Mouse (Mus musculus): ENCODE results near the gene Map4k4. TPM values are rescaled to one million over a fixed set of nuclear protein-coding genes. Genes with fewer than 3 reads are reported as not detected.
A peak's percentile ranks its signal among the peaks of the same experiment; 100 is the strongest.

Gene Map4k4
- polyA plus RNA-seq, 1 experiment from 2014 or later = 65.8 TPM

DNA sequence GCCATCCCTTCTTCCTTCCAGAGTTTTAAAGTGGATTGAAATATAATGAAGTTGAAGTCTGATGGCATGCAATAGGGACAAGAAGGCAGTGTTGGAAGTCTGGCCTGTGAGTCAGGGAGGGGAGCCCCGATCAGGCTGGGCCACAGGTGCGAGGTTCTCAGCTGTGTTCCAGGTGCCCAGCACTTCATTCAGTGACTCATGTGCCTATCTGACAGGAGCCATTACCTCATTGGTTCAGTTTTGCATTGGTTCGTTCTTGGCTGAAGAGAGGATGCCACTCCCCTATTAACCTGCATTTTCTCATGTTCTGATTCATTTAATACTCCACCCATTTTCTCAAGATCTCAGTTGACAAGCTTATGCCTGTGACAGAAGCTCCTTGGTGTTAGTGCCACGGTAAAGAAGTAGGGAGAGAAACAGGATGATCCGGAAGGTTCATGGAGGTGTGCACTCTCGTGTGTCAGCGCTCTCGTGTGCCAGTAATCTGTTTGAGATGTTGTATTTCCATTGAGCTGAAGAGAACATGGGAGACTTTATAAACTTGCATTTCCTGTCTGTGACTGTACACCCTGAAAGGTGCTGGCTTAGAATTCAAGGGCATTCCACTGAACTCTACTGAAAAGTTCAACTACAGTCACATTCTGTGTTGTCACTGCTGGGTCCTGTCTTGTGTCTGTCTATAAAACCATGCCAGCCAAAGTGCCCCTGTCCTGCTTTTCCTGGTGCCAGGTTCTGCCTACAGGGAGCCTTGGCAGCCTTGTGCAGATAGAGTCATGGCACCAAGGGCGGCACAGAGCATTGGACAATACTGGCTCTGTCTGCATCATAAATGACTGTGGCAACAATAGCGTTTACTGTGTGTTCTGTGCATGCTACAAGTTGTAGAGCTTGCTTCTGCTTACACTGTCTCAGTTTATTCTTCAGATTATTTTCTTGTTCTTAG, 40.8 kb downstream of the Map4k4 start:
- no peaks in the 10 kb centered on the region for H3K9me3 ChIP-seq
- H3K4me1 ChIP-seq = peaks cover 91% of the 10 kb centered on the region
- no peak overlapping the region for H3K9ac ChIP-seq
- peak overlapping the region; percentile 17 for H3K4me2 ChIP-seq (replicated peaks)
- no peaks in the 10 kb centered on the region for H3K36me3 ChIP-seq
- no peak overlapping the region for H3K4me3 ChIP-seq
- no peaks in the 10 kb centered on the region for H3K27me3 ChIP-seq (replicated peaks)
- ATAC-seq (ENCODE audit: low FRiP score, low read depth) = no peak
- 74% methylated on average over 10 of the region's 10 CpGs for WGBS
- no peak overlapping the region for H3K27ac ChIP-seq

DNA sequence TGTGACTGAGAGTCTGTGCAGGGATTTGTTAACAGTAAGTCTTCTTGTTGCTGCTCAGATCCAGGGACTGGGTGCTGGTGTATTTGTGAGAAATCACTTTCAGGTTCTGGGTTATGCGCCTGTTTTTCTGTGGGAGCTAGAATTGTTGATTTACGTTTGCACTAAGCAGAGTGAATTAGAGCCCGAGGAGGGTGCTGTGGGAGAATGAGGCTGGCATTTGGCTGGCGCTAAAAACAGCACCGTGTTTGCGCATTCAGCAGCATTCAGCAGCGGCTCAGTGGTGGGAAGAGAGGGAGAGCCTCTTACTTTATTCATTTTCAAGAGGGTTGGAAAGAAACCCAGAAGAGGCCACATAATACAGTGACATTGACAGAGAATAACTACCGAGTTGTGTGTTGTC, 42.2 kb downstream of the Map4k4 start:
- H3K4me3 ChIP-seq = no peak overlapping the region
- no peaks in the 10 kb centered on the region for H3K9me3 ChIP-seq
- 16% methylated on average over 8 of the region's 8 CpGs for WGBS
- H3K27ac ChIP-seq = no peak overlapping the region
- H3K36me3 ChIP-seq = no peaks in the 10 kb centered on the region
- H3K4me1 ChIP-seq = peaks cover 93% of the 10 kb centered on the region
- no peaks in the 10 kb centered on the region for H3K27me3 ChIP-seq (replicated peaks)
- peak overlapping the region; percentile 5; the same call in 1 of the 2 replicates for H3K9ac ChIP-seq
- peak overlapping the region; percentile 17 for H3K4me2 ChIP-seq (replicated peaks)
- no peak for ATAC-seq (ENCODE audit: low FRiP score, low read depth)

DNA sequence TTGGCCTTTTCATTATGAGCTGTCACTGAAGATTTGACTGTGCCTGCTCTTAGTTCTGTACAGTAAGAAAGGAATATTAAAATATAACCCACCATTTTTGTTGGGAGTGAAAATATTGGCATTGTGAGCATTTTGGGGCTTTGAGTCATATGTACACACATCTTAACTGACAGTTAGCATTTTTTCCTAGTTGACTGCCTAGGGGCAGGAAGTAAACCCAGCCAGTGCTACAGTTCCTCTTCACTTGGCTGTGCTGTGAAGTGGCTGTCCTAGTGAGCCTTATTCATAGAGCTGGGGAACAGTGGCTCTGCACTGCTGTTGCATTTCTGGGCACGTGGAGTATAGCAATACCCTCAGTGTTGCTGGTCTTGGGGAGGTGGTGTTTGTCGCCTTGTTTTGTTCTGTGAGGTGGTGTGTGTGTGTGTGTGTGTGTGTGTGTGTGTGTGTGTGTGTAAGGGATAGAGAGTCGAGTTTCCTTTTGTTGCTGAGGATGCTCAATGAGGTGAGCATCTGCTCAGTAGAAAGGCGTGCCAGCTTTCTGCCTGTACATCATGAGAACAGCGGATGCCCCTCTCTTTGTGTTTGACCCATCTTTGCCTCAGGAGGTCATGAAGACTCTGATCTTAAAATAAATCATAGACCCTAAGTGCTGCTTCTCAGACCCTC, 43.7 kb downstream of the Map4k4 start:
- no peak overlapping the region for H3K4me3 ChIP-seq
- H3K27ac ChIP-seq = no peak overlapping the region
- no peaks in the 10 kb centered on the region for H3K27me3 ChIP-seq (replicated peaks)
- WGBS = 31% methylated on average over 5 of the region's 5 CpGs
- no peak overlapping the region; the same call in 1 of the 2 replicates for H3K4me2 ChIP-seq (replicated peaks)
- H3K9me3 ChIP-seq = no peaks in the 10 kb centered on the region
- peaks cover 94% of the 10 kb centered on the region for H3K4me1 ChIP-seq
- H3K36me3 ChIP-seq = no peaks in the 10 kb centered on the region
- no peak overlapping the region for H3K9ac ChIP-seq
- no peak for ATAC-seq (ENCODE audit: low FRiP score, low read depth)

DNA sequence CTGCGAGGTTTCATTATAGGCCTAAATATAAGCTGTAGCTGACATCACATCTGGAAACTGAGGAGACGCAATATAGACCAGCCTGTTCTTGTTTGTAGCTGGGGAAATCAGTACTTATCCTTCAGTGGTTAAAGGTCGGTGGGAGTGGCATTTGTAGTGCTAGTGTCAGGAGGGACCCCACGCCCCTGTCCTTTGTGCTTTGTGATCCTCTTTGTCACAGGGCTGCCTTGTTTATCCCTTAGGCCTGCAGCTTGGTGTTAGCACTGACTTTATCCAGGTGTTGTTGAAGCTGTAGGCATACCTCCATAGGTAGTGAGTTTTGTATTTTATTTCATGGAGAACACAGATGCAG, 44.2 kb downstream of the Map4k4 start:
- 34% methylated on average over 4 of the region's 4 CpGs for WGBS
- Histone ChIP-seq H3K27ac (no peak overlapping the region), H3K27me3 (replicated peaks) (no peaks in the 10 kb centered on the region), H3K36me3 (no peaks in the 10 kb centered on the region), H3K9me3 (no peaks in the 10 kb centered on the region), H3K4me2 (replicated peaks) (no peak overlapping the region), H3K4me3 (no peak overlapping the region), H3K4me1 (peaks cover 95% of the 10 kb centered on the region), H3K9ac (no peak overlapping the region)
- ATAC-seq (ENCODE audit: low FRiP score, low read depth) = no peak

DNA sequence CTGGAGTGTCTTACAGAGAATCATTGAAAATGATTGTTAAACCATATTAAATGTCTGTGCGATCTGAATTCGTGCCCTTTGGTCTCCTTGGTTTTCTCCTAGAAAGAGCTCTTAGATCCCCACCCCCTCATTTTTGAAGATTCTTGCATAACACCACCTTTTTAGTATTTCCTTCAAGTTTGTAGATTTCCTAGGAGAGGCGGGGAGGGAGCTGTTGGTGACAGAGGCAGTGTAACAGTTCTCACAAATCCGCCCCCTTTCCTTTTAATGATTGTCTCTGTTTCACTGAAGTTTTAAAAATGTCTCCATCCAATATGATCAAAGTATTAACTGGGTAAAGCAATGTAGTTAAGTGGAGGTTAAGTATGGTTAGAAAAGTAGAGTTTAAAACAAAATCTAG, 45.7 kb downstream of the Map4k4 start:
- Histone ChIP-seq H3K9me3 (no peaks in the 10 kb centered on the region), H3K36me3 (no peaks in the 10 kb centered on the region), H3K4me3 (no peak overlapping the region), H3K27me3 (replicated peaks) (no peaks in the 10 kb centered on the region), H3K27ac (no peak overlapping the region), H3K4me1 (peaks cover 94% of the 10 kb centered on the region), H3K9ac (no peak overlapping the region), H3K4me2 (replicated peaks) (no peak overlapping the region)
- no peak for ATAC-seq (ENCODE audit: low FRiP score, low read depth)
- 71% methylated on average over 4 of the region's 4 CpGs for WGBS

DNA sequence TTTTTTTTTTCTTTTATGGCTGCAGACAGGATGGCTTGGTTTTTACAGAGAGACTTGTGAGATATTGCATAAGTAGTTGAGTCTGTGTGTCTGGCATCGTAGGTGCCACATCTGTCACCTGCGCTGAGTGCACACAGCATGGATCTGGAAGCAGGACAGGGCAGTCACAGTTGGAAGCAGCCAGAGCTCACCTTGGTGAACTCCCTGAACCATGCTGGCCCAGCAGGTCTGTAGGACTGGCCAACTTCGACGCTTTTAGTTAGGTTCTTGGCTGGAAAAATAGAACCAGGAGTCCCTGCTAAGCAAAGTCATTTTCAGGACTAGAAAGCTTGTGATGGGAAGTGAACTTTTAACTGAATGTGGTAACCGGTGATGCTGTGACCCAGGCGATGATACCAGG, 46.5 kb downstream of the Map4k4 start:
- Histone ChIP-seq H3K4me3 (no peak overlapping the region), H3K36me3 (no peaks in the 10 kb centered on the region), H3K27ac (peak overlapping the region; percentile 80), H3K4me2 (replicated peaks) (peak overlapping the region; percentile 24; the same call in 1 of the 2 replicates), H3K27me3 (replicated peaks) (no peaks in the 10 kb centered on the region), H3K4me1 (peaks cover 88% of the 10 kb centered on the region), H3K9ac (no peak overlapping the region), H3K9me3 (no peaks in the 10 kb centered on the region)
- ATAC-seq (ENCODE audit: low FRiP score, low read depth) = no peak
- 61% methylated on average over 6 of the region's 6 CpGs for WGBS

DNA sequence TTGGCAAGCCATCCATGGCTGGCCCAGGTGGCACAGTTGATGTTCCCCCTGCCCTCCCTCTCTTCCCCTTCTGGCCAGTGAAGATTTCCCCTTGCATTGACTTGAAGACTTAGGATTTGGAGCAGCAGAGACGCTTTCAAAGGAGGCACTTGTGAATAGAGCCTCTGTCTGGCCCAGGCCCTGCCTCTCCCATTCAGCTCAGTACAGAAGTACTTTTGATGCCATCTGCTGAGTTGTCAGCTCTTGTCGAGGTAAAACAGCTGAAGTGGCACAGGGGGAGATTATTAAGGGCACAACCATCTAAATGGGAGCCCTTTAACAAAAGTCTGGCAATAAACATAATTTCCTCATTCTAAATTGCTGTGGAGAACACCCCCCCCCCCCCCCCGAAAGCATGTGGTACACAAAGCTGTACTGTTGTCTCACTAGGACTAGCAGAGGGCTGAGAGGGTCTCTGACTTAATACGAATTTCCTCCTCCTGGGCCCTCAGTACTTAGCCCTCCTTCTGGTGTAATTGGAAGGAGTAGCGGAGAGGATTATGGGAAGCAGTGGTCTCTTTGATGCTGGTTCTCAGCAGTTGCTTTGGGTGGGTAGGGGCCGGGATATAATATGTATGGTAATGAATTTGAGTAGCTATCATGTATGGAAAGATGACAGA, 47.1 kb downstream of the Map4k4 start:
- peak overlapping the region; percentile 80 for H3K27ac ChIP-seq
- no peak overlapping the region for H3K9ac ChIP-seq

DNA sequence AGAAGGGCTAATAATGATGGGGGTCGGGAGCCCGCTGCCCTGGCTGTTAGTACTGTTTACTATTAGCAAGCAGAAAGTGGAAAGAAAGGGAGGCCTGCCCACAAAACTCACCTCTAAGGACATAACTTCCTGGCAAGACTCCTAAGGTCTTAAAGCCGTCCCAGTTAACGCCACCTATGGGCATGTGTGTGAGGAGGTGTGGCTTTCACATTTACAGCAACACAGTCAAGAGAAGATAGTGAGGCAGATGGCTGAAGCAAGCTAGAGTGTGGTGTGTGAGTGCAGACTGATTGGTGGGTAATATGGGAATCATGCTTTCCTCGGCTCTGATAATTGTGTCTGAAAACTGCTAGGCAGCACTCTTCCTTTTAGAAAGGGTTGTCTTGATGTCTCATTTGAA, 48.5 kb downstream of the Map4k4 start:
- Histone ChIP-seq H3K4me3 (no peak overlapping the region), H3K4me2 (replicated peaks) (no peak overlapping the region), H3K9me3 (no peaks in the 10 kb centered on the region), H3K4me1 (peaks cover 77% of the 10 kb centered on the region), H3K9ac (no peak overlapping the region), H3K27ac (no peak overlapping the region), H3K27me3 (replicated peaks) (no peaks in the 10 kb centered on the region), H3K36me3 (no peaks in the 10 kb centered on the region)
- 52% methylated on average over 5 of the region's 5 CpGs for WGBS
- no peak for ATAC-seq (ENCODE audit: low FRiP score, low read depth)

More for the DNA sequence above, 47.1 kb downstream of the Map4k4 start:
- Histone ChIP-seq H3K4me2 (replicated peaks) (peak overlapping the region; percentile 24; the same call in 1 of the 2 replicates), H3K4me1 (peaks cover 86% of the 10 kb centered on the region), H3K36me3 (no peaks in the 10 kb centered on the region), H3K4me3 (no peak overlapping the region), H3K9me3 (no peaks in the 10 kb centered on the region), H3K27me3 (replicated peaks) (no peaks in the 10 kb centered on the region)
- ATAC-seq (ENCODE audit: low FRiP score, low read depth) = peak; percentile 80
- 27% methylated on average over 6 of the region's 6 CpGs for WGBS

DNA sequence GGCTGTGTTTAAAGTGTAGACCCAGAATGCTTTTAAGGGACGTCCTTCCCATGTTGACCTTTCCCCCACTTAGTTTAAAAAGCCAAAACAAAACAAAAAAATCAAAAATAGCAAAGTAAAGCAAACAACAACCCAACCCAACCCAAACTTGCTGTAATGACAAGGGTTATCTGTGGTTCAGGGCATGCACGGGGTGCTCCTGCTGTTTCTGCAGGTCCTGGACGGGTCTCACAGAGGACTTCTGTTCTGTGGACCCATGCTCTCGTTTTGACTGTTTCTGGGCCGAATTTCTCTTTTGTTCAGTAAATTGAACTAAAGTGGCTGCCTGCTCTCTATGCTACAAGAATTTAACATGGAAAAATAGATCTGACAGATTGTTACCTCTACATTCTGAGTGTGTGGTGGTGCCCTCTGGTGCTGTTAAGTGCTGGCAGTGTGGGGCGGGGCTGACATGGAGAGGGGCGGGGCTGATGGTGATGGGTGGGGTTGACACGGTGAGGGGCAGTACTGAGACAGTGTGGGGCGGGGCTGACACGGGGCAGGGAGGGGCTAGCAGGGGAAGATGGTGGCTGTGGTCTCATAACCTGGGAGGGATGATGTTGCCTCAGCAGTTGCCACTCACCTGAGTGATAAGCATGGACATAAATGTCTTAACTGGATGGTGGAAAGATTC, 49.2 kb downstream of the Map4k4 start:
- no peak overlapping the region for H3K27ac ChIP-seq
- no peak overlapping the region for H3K4me3 ChIP-seq
- WGBS = 44% methylated on average over 10 of the region's 10 CpGs
- H3K27me3 ChIP-seq (replicated peaks) = no peaks in the 10 kb centered on the region
- no peaks in the 10 kb centered on the region for H3K9me3 ChIP-seq
- peaks cover 71% of the 10 kb centered on the region for H3K4me1 ChIP-seq
- H3K36me3 ChIP-seq = no peaks in the 10 kb centered on the region
- no peak overlapping the region for H3K4me2 ChIP-seq (replicated peaks)
- no peak overlapping the region for H3K9ac ChIP-seq
- no peak for ATAC-seq (ENCODE audit: low FRiP score, low read depth)

DNA sequence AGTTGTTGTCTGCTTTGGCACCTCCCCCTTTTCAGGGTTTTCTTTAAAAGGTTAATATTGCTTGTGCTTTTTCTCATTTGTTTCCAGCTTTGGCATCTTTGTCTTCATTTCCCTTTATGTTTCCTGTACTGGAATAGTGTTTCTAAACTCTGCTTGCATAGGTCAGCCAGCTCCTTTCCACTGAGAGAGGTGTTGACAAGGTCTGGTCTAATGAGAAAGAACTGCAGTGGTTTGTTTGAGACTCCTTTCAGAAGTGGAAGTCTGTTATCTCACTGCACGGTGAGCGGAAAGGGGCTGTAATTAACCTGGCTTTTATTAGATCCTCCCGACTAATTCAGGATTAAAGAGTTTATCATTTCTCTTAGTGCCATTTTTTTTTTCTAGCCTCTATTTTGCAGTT, 49.9 kb downstream of the Map4k4 start:
- Histone ChIP-seq H3K4me3 (no peak overlapping the region), H3K9ac (no peak overlapping the region), H3K27me3 (replicated peaks) (no peaks in the 10 kb centered on the region), H3K4me1 (peaks cover 71% of the 10 kb centered on the region), H3K9me3 (no peaks in the 10 kb centered on the region), H3K27ac (no peak overlapping the region), H3K36me3 (no peaks in the 10 kb centered on the region), H3K4me2 (replicated peaks) (no peak overlapping the region)
- ATAC-seq (ENCODE audit: low FRiP score, low read depth) = no peak
- WGBS = 81% methylated on average over 3 of the region's 3 CpGs

DNA sequence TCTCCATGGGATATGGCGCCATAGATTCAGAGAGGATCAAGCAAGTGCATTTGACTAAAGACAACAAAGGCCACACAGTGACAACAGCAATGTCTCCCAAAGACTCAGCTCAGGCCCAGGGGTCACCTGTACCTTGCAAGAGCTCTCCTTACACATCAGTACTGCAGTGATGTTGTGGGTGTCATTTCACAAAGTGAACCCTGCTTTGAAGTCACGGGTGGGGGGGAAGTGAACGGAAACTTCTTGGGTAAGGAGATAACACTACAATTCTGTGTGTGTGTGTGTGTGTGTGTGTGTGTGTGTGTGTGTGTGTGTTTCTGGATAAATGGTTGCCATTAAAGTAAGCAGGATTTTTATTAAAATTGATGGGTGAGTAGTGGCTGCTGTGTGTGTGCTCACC, 53.9 kb downstream of the Map4k4 start:
- Histone ChIP-seq H3K4me2 (replicated peaks) (no peak overlapping the region), H3K27ac (no peak overlapping the region), H3K9me3 (no peaks in the 10 kb centered on the region), H3K36me3 (no peaks in the 10 kb centered on the region), H3K4me3 (no peak overlapping the region), H3K9ac (no peak overlapping the region), H3K27me3 (replicated peaks) (no peaks in the 10 kb centered on the region), H3K4me1 (peaks cover 66% of the 10 kb centered on the region)
- 92% methylated on average over 3 of the region's 3 CpGs for WGBS
- no peak for ATAC-seq (ENCODE audit: low FRiP score, low read depth)

DNA sequence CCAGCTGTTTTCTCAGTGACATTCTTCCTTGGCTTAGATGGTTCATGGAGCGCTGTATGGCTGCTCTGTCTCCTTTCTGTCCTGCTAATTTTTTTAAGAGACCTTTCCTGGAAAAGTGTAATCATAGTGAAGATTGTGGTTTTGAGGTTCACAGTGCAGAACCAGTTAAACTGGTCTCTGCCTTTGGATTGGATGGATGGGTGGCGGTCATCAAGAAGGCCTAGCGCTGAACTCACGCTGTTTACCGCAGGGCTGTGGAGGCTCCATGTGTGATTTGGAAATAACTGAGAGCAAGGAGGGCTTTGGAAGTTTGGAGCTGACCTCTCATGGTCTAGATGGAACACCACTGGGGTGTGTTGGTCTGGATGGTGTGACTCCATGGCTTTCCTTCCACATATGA, 56.0 kb downstream of the Map4k4 start:
- no peak for ATAC-seq (ENCODE audit: low FRiP score, low read depth)
- no peaks in the 10 kb centered on the region for H3K27me3 ChIP-seq (replicated peaks)
- H3K9ac ChIP-seq = no peak overlapping the region
- no peaks in the 10 kb centered on the region for H3K36me3 ChIP-seq
- H3K4me2 ChIP-seq (replicated peaks) = no peak overlapping the region
- no peak overlapping the region for H3K27ac ChIP-seq
- H3K9me3 ChIP-seq = no peaks in the 10 kb centered on the region
- peaks cover 60% of the 10 kb centered on the region for H3K4me1 ChIP-seq
- H3K4me3 ChIP-seq = no peak overlapping the region
- WGBS = 84% methylated on average over 5 of the region's 5 CpGs

Measured in neural tube, embryonic 12.5 days (tissue).